In the genomic region with DNA sequence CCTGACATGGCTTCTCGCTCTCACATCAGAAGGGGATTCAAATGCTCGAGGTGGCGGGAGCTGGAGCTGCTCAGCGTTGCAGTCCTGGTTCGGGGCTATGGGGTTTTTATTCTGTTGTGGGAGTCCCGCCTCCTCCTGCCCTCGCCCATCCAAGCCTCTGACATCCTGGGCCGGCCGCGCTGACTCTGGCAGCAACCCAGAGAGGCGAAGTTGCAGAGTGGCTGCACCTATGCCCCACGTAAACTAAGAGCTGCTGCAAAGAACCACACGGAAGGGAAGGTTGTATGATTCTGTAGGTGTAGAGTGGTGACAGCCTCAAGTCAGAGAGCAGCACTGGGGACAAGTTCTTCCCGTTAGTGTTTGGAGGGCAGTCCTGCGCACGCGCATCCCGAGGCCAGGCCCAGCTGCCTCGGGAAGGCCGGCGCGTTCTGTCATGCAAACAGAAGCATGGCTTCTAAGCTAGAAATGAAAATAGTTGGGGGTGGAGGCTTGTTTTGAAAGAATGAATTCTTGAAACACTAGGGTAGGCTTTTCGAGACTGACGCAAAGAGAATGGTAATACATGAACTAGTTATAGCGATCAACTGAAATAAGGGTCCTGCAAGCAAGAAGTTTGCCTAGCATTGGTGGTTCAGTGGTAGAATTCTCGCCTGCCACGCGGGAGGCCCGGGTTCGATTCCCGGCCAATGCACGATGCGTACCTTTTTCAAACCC, we compare ENCODE assay signal across 7 mouse cellular contexts. TPM values are rescaled to one million over a fixed set of nuclear protein-coding genes. Genes with fewer than 3 reads are reported as not detected.
DNase-seq lines count a peak whose midpoint lies in the region; ATAC-seq and TF ChIP-seq lines count a peak whose summit lies in the region.

No protein-coding gene starts in this region.

- peak overlapping the region; percentile 78 for H3K27ac ChIP-seq in embryonic facial prominence, embryonic 12.5 days
- H3K27ac ChIP-seq in limb, embryonic 10.5 days, result peak overlapping the region; percentile 58; the same call in 1 of the 2 replicates
- peak overlapping the region; percentile 81 for H3K27ac ChIP-seq in midbrain, embryonic 12.5 days (replicated peaks)
- peak overlapping the region; percentile 58 for H3K27ac ChIP-seq in small intestine, adult 2 months (ENCODE audit: insufficient read depth, low read depth, low read length)

- ATAC-seq in embryonic facial prominence, embryonic 12.5 days (ENCODE audit: insufficient number of reproducible peaks, insufficient read depth, low FRiP score, low TSS enrichment), result peak; percentile 87
- peak; percentile 93 for ATAC-seq in midbrain, embryonic 12.5 days (ENCODE audit: low FRiP score, low read depth)

- DNase-seq in adrenal gland, postnatal 25 days, result peak; percentile 90
- peak; percentile 91 to 93 for DNase-seq in heart, adult 18-20 months
- DNase-seq in kidney, adult 18-20 months, result peak; percentile 91
- DNase-seq in limb, embryonic 10.5 days (ENCODE audit: low spot score), result peak; percentile 91

- no peak; the same call in 1 of the 2 replicates for TF ChIP-seq POLR2A in small intestine, adult 2 months (IDR thresholded peaks at IDR 0.05; ENCODE audit: low read depth, low read length)

- H3K27me3 ChIP-seq in embryonic facial prominence, embryonic 12.5 days, result peaks cover 4% of the 10 kb centered on the region; the same call in 1 of the 2 replicates
- no peaks in the 10 kb centered on the region for H3K27me3 ChIP-seq in limb, embryonic 10.5 days (ENCODE audit: low read depth, poor library complexity, severe bottlenecking)
- 0 out of 2 replicates have a peak, but pooled peaks cover 5% of the 10 kb centered on the region for H3K27me3 ChIP-seq in midbrain, embryonic 12.5 days
- no peaks in the 10 kb centered on the region for H3K27me3 ChIP-seq in small intestine, adult 2 months (ENCODE audit: control insufficient read depth, insufficient read depth, low read length)

- H3K9me3 ChIP-seq in embryonic facial prominence, embryonic 12.5 days, result no peaks in the 10 kb centered on the region
- H3K9me3 ChIP-seq in limb, embryonic 10.5 days (replicated peaks), result no peaks in the 10 kb centered on the region
- no peaks in the 10 kb centered on the region for H3K9me3 ChIP-seq in midbrain, embryonic 12.5 days

- peak overlapping the region; percentile 66 for H3K4me3 ChIP-seq in embryonic facial prominence, embryonic 12.5 days
- peak overlapping the region; percentile 67 for H3K4me3 ChIP-seq in limb, embryonic 10.5 days
- H3K4me3 ChIP-seq in midbrain, embryonic 12.5 days, result peak overlapping the region; percentile 64
- peak overlapping the region; percentile 87 for H3K4me3 ChIP-seq in small intestine, adult 2 months (ENCODE audit: low read depth, low read length)

- peak overlapping the region; percentile 49 for H3K4me2 ChIP-seq in embryonic facial prominence, embryonic 12.5 days (replicated peaks)
- peak overlapping the region; percentile 51 for H3K4me2 ChIP-seq in midbrain, embryonic 12.5 days (replicated peaks)

- under 1% methylated on average over 33 of the region's 33 CpGs for WGBS in embryonic facial prominence, embryonic 12.5 days
- under 1% methylated on average over 33 of the region's 33 CpGs for WGBS in limb, embryonic 10.5 days
- WGBS in midbrain, embryonic 12.5 days, result under 1% methylated on average over 33 of the region's 33 CpGs
- WGBS in small intestine, adult 2 months, result under 1% methylated on average over 33 of the region's 33 CpGs

- peak overlapping the region; percentile 60 for H3K9ac ChIP-seq in embryonic facial prominence, embryonic 12.5 days
- H3K9ac ChIP-seq in midbrain, embryonic 12.5 days (replicated peaks), result peak overlapping the region; percentile 69

- no peaks in the 10 kb centered on the region for H3K4me1 ChIP-seq in embryonic facial prominence, embryonic 12.5 days
- 0 out of 2 replicates have a peak, but pooled peaks cover 3% of the 10 kb centered on the region for H3K4me1 ChIP-seq in limb, embryonic 10.5 days
- H3K4me1 ChIP-seq in midbrain, embryonic 12.5 days, result no peaks in the 10 kb centered on the region
- no peaks in the 10 kb centered on the region for H3K4me1 ChIP-seq in small intestine, adult 2 months (ENCODE audit: control insufficient read depth, insufficient read depth, insufficient read length, low read length)

- TF ChIP-seq CTCF in small intestine, adult 2 months (IDR thresholded peaks at IDR 0.05; ENCODE audit: extremely low read depth, insufficient read length, insufficient replicate concordance, low read depth, low read length), result no peak

- no peaks in the 10 kb centered on the region for H3K36me3 ChIP-seq in embryonic facial prominence, embryonic 12.5 days
- H3K36me3 ChIP-seq in limb, embryonic 10.5 days, result no peaks in the 10 kb centered on the region
- no peaks in the 10 kb centered on the region for H3K36me3 ChIP-seq in midbrain, embryonic 12.5 days
- H3K36me3 ChIP-seq in small intestine, adult 2 months (ENCODE audit: control insufficient read depth, insufficient read depth, low read length), result no peaks in the 10 kb centered on the region

RNA-seq across cellular contexts. Expression of gene Fcgr3, which starts 20.2 kb away (rescaled TPM):
- 5.5 and 7.4 TPM in 2 replicates for total RNA-seq in adrenal gland, postnatal 25 days (2021)
- polyA plus RNA-seq in embryonic facial prominence, embryonic 12.5 days (2016; fragmentation: Nextera tagmentation; extraction: Ambion mirVana), result 6.0 and 6.5 TPM in 2 replicates
- total RNA-seq in heart, adult 18-20 months (2021), result 10 to 100 TPM; 12.7 to 12.9 TPM
- 3.0 and 3.3 TPM in 2 replicates for polyA plus RNA-seq in limb, embryonic 10.5 days (2016; fragmentation: Nextera tagmentation; extraction: Ambion mirVana)
- polyA plus RNA-seq in midbrain, embryonic 12.5 days (2016; fragmentation: Nextera tagmentation; extraction: Ambion mirVana), result 5.8 and 9.8 TPM in 2 replicates
- polyA plus RNA-seq in small intestine, adult 2 months (2012; rRNA removed), result 4.9 and 6.7 TPM in 2 replicates

RNA-seq across cellular contexts. Expression of gene Fcgr4, which starts 25.8 kb away (rescaled TPM):
- 0.76 and 1.6 TPM in 2 replicates for total RNA-seq in adrenal gland, postnatal 25 days (2021)
- 0.13 TPM in 1 of 2 replicates, not detected in the other for polyA plus RNA-seq in embryonic facial prominence, embryonic 12.5 days (2016; fragmentation: Nextera tagmentation; extraction: Ambion mirVana)
- total RNA-seq in heart, adult 18-20 months (2021), result under 1 TPM; 0.35 to 0.59 TPM
- polyA plus RNA-seq in limb, embryonic 10.5 days (2016; fragmentation: Nextera tagmentation; extraction: Ambion mirVana), result 0.11 TPM in 1 of 2 replicates, not detected in the other
- 0.19 TPM in 1 of 2 replicates, not detected in the other for polyA plus RNA-seq in midbrain, embryonic 12.5 days (2016; fragmentation: Nextera tagmentation; extraction: Ambion mirVana)
- polyA plus RNA-seq in small intestine, adult 2 months (2012; rRNA removed), result 2.5 and 2.8 TPM in 2 replicates

Comparison
In these comparisons a context has a peak if more than half of its experiments do, and no peak if none do; other contexts are left out.
1. Peak in every context shown above with its lines: DNase-seq, ATAC-seq, H3K4me3 ChIP-seq and H3K27ac ChIP-seq.